Mouse (Mus musculus) midbrain, embryonic 12.5 days (tissue): ENCODE results near the gene Tceal9. TPM values are rescaled to one million over a fixed set of nuclear protein-coding genes. Genes with fewer than 3 reads are reported as not detected.
"Not testable (repeated sequence)": the region's sequence is repeated elsewhere in the genome, so short reads cannot be mapped to it uniquely, and the experiment has no call there.

Source experiments
- ATAC-seq: fragments of 200-750 bp; cut with Nextera tagmentation; 2 replicates; pipeline ENCODE4 v1.8.0; 2017; ENCODE audit warnings: low read depth, moderate TSS enrichment, moderate library complexity; ENCODE audit not compliant: low FRiP score
- H3K27ac ChIP-seq: fragments of 300-500 bp; sonication (generic); replicated peaks from 2 replicates; pipeline ENCODE4 v1.5.1; 2016; ENCODE audit warnings: mild to moderate bottlenecking
- H3K27me3 ChIP-seq: fragments of 300-500 bp; sonication (generic); 2 replicates; pipeline ENCODE4 v1.6.1; 2016; ENCODE audit warnings: mild to moderate bottlenecking
- H3K36me3 ChIP-seq: fragments of 300-500 bp; sonication (generic); 2 replicates; pipeline ENCODE4 v1.6.1; 2016
- H3K4me1 ChIP-seq: fragments of 300-500 bp; sonication (generic); 2 replicates; pipeline ENCODE4 v1.6.1; 2016
- H3K4me2 ChIP-seq: fragments of 300-500 bp; sonication (generic); replicated peaks from 2 replicates; pipeline ENCODE4 v1.6.1; 2016; ENCODE audit warnings: mild to moderate bottlenecking, moderate library complexity
- H3K4me3 ChIP-seq: fragments of 300-500 bp; sonication (generic); 2 replicates; pipeline ENCODE4 v1.5.1; 2016; ENCODE audit warnings: mild to moderate bottlenecking
- H3K9ac ChIP-seq: fragments of 300-500 bp; sonication (generic); replicated peaks from 2 replicates; pipeline ENCODE4 v1.6.1; 2016; ENCODE audit warnings: mild to moderate bottlenecking, moderate library complexity
- H3K9me3 ChIP-seq: fragments of 300-500 bp; sonication (generic); 2 replicates; pipeline ENCODE4 v1.6.1; 2016; ENCODE audit warnings: mild to moderate bottlenecking
- WGBS: fragments of 180-500 bp; shearing (Covaris S2); methylation state at CpG from one replicate; pipeline ENCODE4 v1.1.7; 2016; 5-methylcytosine and 5-hydroxymethylcytosine counted together
- polyA plus RNA-seq: library from polyadenylated mRNA; unstranded; fragments of >200 nt; fragmentation: Nextera tagmentation; extraction: Ambion mirVana; gene quantifications from 2 replicates; pipeline ENCODE4 v1.2.1, GENCODE M21; 2016

Gene Tceal9
- polyA plus RNA-seq, 1 experiment from 2014 or later: 394 TPM

DNA sequence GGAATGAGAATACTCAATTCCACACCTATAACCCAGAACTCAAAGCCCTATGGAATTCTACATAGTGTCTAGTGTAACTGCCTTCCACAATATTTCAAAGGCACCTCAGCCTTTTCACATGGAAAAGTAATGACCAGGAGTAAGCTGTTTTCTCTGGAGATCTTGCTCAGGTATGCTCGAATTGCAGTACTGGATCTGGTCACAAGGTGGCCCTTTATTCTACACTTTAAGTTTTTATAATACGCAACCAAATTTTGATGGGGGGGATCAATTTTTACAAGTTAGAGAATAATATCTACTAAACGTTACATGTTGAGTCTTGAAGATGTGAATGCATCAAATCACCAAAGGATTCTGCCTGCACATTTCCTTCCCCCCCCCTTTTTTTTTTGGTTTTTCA, 6.8 kb upstream of the Tceal9 start:
- no peaks in the 10 kb centered on the region for H3K4me1 ChIP-seq
- H3K4me3 ChIP-seq: no peak overlapping the region
- H3K27me3 ChIP-seq: no peaks in the 10 kb centered on the region
- no peak overlapping the region for H3K9ac ChIP-seq
- no peaks in the 10 kb centered on the region for H3K36me3 ChIP-seq
- ATAC-seq: no peak
- H3K4me2 ChIP-seq: no peak overlapping the region
- 55% methylated on average over 3 of the region's 3 CpGs for WGBS
- no peaks in the 10 kb centered on the region for H3K9me3 ChIP-seq
- no peak overlapping the region for H3K27ac ChIP-seq

DNA sequence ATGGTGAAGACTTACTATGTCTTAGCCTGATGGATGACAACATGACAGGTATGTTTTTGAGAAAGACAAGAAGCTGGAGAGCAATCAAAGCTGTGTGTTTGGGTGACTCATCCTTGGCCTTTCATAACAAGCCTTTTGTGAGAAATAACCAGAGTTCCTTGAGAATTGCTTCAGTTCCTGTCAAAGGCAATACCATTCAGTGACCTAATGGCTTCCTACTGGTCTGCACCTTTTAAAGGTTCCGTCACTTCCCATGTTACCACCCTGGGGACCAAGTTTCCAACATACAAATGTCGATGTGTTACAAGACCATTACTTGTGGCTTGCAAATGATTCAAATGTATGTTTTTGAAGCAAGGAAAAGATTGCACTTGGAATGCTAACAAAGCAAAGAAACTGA, 1.7 kb upstream of the Tceal9 start:
- no peaks in the 10 kb centered on the region for H3K36me3 ChIP-seq
- no peak overlapping the region for H3K4me3 ChIP-seq
- ATAC-seq: no peak
- H3K27me3 ChIP-seq: no peaks in the 10 kb centered on the region
- H3K4me1 ChIP-seq: no peaks in the 10 kb centered on the region
- no peak overlapping the region for H3K27ac ChIP-seq
- H3K9me3 ChIP-seq: no peaks in the 10 kb centered on the region
- no peak overlapping the region for H3K9ac ChIP-seq
- H3K4me2 ChIP-seq: no peak overlapping the region
- WGBS: 81% methylated on average over 2 of the region's 2 CpGs

DNA sequence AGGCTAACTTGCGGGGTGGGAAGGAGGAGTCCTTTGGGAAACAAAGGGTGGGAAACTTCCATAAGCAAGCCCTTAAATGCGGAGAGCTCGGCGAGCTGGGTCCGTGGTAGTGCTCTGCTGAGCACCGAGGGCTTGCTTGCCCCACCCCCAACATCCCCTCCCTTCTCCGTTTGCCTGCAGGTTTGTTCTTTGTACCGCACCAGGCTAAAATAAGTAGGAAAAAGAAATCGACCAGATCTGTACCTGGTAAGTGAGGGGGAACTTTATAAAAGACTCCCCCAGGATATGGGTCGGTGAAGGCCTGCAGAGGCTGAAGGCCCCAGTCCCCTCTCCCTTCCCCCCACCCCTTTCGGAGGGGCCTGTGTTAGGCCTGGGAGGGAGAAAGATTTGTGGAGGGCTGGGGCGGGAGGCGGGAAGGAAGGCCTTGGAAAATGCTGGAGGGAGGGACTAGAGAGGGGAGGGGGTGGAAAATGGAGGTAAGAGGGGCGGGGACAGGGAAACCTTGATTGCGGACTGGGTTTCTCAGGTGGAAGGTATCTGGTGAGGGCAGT, 717 bp downstream of the Tceal9 start:
- no peaks in the 10 kb centered on the region for H3K4me1 ChIP-seq
- ATAC-seq: peak; percentile 72
- peak overlapping the region; percentile 57 for H3K27ac ChIP-seq
- H3K4me3 ChIP-seq: peak overlapping the region; percentile 56
- peak overlapping the region; percentile 69 for H3K9ac ChIP-seq
- H3K36me3 ChIP-seq: no peaks in the 10 kb centered on the region
- 26% methylated on average over 13 of the region's 15 CpGs for WGBS
- no peaks in the 10 kb centered on the region for H3K27me3 ChIP-seq
- no peaks in the 10 kb centered on the region for H3K9me3 ChIP-seq
- peak overlapping the region; percentile 55 for H3K4me2 ChIP-seq

DNA sequence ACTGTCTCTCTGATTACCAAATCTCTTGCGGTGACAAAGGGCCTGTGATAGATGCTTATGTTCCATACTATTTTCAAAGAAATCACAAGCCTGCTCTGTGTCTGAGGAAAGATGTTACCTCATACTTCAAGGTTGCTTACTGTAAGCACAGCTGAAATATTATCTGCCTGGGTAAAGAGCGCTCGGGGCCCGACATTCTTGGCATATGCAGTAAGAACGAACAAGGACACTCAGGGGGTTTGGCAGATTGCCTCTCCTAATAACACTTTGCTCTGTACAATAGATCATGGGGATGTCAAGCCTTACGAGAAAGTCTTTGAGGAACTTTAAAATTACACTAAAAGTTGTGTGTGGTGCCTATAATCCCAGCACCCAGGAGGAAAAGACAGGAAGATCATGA, 3.9 kb downstream of the Tceal9 start:
- no peaks in the 10 kb centered on the region for H3K36me3 ChIP-seq
- H3K27ac ChIP-seq: no peak overlapping the region
- H3K9ac ChIP-seq: no peak overlapping the region
- H3K4me3 ChIP-seq: no peak overlapping the region
- H3K4me1 ChIP-seq: no peaks in the 10 kb centered on the region
- WGBS: 88% methylated on average over 6 of the region's 6 CpGs
- no peak overlapping the region for H3K4me2 ChIP-seq
- no peaks in the 10 kb centered on the region for H3K9me3 ChIP-seq
- no peak for ATAC-seq
- no peaks in the 10 kb centered on the region for H3K27me3 ChIP-seq

DNA sequence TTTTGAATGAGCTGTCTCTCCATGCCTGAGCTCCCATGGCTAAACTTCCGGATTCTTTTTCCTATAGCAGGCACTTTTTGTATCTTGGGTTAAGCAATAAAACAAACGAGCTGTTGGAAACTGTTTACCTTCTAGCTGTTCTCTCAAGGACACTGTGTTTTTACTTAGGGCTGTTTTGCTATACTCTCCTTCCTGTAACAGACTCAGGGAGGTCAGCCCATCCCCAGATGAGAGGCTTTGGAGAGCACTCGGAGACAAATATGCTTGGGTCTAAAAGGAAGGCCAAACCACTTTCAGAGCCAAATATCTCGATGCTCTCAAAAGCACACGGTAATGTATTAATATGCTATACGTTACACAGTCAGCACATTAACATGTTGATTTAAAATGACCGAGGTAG, 4.8 kb downstream of the Tceal9 start:
- Histone ChIP-seq H3K4me1 (no peaks in the 10 kb centered on the region), H3K9me3 (no peaks in the 10 kb centered on the region), H3K27me3 (no peaks in the 10 kb centered on the region), H3K36me3 (no peaks in the 10 kb centered on the region), H3K4me2 (no peak overlapping the region), H3K27ac (no peak overlapping the region), H3K4me3 (no peak overlapping the region), H3K9ac (no peak overlapping the region)
- ATAC-seq: no peak
- 84% methylated on average over 7 of the region's 7 CpGs for WGBS

DNA sequence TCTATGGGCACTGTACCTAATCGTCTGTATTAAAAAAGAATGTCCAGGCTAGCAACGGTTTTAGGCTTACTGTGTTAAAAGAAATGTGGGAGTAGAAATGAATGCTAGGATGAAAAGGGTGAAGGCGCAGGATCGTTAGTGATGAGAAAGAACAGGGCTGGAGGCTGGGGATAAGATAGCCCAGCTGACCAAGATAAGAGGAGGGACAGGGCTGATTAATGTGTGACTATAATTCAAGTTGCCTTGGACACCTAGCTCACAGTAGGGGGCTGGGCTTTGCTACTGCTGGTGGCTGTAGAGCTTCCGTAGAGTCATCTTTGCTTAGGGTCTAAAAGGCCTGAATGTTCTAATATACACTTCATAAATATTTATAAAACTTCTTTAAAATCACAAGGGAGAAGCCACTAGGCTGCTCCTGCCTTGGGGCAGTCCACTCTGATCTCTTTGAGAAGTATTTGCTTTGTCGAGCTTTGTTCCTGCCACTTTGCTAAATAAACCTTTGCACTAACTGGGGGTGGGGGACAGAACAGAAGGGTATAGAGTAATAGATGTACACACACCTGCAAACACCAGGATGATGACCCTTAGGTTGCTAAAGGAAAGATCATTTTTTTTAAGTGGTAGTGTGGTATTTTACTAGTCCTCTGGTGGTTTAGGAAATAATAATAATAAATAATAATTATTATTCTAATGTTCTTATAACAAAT, 7.3 kb downstream of the Tceal9 start:
- WGBS: 65% methylated on average over 6 of the region's 6 CpGs
- H3K36me3 ChIP-seq: no peaks in the 10 kb centered on the region
- no peaks in the 10 kb centered on the region for H3K9me3 ChIP-seq
- no peak for ATAC-seq
- H3K4me2 ChIP-seq: no peak overlapping the region
- H3K9ac ChIP-seq: no peak overlapping the region
- H3K4me3 ChIP-seq: no peak overlapping the region
- no peak overlapping the region for H3K27ac ChIP-seq
- no peaks in the 10 kb centered on the region for H3K27me3 ChIP-seq
- no peaks in the 10 kb centered on the region for H3K4me1 ChIP-seq

DNA sequence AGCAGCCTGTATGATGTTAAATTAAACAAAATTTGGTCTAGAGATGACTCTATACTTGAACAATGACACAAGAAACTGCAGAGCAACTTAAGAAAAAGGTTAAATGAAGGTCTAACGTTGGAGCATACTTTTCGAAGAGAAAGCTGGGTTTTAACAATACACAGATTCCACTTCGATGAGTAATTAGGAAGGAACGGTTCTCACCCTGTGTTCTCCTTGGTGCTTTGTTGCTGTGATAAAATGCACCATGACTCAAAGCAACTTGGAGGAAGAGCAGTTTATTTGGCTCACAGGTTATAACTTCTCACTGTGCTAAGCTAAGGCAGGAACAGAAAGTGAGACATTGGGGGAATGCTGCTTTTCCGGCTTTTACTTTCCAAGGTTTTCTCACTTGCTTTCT, 22.8 kb downstream of the Tceal9 start:
- H3K27ac ChIP-seq: no peak overlapping the region
- WGBS: 81% methylated on average over 5 of the region's 5 CpGs
- peaks cover 12% of the 10 kb centered on the region for H3K4me1 ChIP-seq
- no peak overlapping the region for H3K4me3 ChIP-seq
- no peaks in the 10 kb centered on the region for H3K9me3 ChIP-seq
- no peaks in the 10 kb centered on the region for H3K27me3 ChIP-seq
- no peak overlapping the region for H3K4me2 ChIP-seq
- H3K9ac ChIP-seq: no peak overlapping the region
- H3K36me3 ChIP-seq: no peaks in the 10 kb centered on the region
- ATAC-seq: no peak

DNA sequence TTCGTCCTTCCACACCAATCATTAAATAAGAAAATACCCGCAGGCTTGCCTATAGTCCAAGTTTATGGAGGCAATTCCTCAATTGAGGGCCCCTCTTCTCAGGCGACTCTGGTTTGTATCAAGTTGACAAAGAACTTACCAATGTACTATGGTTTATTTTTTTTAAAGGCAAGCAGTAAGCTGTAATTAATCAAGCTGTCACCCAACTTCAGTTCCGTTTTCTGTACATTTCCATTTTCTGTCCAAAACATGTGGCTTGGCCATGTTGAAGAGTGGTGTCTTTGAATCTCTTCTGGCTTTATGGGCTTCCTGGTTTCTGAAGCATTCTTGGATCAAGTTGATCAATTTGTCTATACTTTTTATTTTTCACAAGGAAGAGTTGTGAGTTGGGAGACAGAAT, 23.3 kb downstream of the Tceal9 start:
- Histone ChIP-seq H3K27ac (no peak overlapping the region), H3K36me3 (no peaks in the 10 kb centered on the region), H3K9me3 (no peaks in the 10 kb centered on the region), H3K4me3 (no peak overlapping the region), H3K27me3 (no peaks in the 10 kb centered on the region), H3K9ac (no peak overlapping the region), H3K4me1 (peaks cover 12% of the 10 kb centered on the region), H3K4me2 (no peak overlapping the region)
- 84% methylated on average over 4 of the region's 4 CpGs for WGBS
- ATAC-seq: no peak

DNA sequence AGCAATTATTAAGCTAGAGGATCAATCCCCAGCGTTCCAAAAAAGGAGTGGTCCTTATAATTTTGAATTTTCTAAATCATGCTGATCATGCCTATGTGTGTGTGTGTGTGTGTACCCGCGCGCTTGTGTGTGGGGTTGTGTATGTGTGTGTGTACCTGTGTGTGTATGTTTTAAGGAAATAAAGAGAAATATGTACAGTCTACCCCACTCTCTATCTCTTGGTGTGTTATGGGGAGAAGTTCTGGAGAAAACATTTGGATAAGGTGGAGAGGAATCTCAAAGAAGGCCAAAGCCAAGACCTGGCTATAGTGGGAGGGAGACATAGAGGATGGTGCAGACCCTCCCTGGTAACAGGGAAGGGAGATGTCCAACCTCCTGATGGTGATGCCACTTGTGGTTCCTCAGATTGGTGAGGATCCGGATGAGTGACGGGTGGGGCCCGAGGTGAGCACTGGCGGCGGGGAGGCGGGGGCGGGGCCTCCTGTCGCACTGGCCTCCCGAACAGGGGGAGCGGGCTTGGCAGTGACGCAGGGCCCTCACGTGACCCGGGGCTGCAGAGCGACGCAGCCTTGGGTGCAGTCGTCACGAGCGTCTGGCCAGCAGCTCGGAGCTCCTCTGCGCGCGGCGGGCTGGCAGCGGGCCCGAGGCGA, 25.0 kb downstream of the Tceal9 start, which contains the start of gene Bex3:
Bex3 (plus strand) TSS at position 511 of the 650 bp plus-strand sequence.
- not testable (repeated sequence) for H3K9me3 ChIP-seq, H3K36me3 ChIP-seq, H3K27me3 ChIP-seq
- H3K9ac ChIP-seq: peak within 1 kb of the TSS; percentile 60
- peaks cover 12% of the 10 kb centered on the region for H3K4me1 ChIP-seq
- peak; percentile 97 for ATAC-seq
- H3K4me2 ChIP-seq: peak within 1 kb of the TSS; percentile 51
- WGBS: 80% methylated on average over 4 of the region's 30 CpGs
- peak within 1 kb of the TSS; percentile 67 for H3K27ac ChIP-seq
- peak within 1 kb of the TSS; percentile 47 for H3K4me3 ChIP-seq

DNA sequence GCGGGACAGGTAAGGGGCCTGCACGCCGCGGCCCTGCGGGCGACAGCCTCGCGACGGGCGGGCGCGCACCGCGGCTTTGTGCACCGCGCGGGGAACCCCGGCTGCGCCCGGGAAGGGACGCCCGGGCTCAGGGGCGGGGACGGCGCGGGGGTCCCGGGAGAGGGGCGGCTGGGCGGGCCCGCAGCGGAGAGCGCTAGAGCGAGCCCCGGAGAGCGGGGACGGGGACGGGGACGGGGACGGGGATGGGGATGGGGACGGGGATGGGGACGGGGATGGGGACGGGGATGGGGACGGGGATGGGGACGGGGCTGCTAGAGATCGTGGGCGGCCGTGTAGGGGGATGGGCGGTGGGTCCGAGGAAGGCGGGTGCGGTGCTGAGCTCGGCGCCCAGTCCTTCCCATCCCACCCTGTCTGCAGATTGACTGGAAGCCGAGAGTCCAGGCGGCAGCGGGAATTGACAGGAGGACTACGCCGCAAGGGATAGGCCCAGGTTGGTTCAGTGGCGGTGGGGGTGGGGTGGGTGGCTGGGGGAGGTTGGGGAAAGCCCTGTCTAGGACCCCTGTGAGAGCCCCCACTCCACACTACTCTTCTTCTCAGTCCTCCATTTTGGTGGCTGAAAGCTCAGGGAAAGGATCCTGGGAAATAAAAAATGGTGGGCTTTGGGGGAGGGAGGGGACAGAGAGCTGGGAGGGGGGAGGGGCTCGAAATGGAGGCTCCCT, 25.7 kb downstream of the Tceal9 start:
- 38% methylated on average over 9 of the region's 60 CpGs for WGBS
- ATAC-seq: peak; percentile 67
- peak overlapping the region; percentile 47 for H3K4me3 ChIP-seq
- not testable (repeated sequence) for H3K27me3 ChIP-seq, H3K36me3 ChIP-seq, H3K9me3 ChIP-seq
- H3K4me1 ChIP-seq: peaks cover 12% of the 10 kb centered on the region
- H3K9ac ChIP-seq: peak overlapping the region; percentile 60
- H3K4me2 ChIP-seq: peak overlapping the region; percentile 51
- H3K27ac ChIP-seq: peak overlapping the region; percentile 67

DNA sequence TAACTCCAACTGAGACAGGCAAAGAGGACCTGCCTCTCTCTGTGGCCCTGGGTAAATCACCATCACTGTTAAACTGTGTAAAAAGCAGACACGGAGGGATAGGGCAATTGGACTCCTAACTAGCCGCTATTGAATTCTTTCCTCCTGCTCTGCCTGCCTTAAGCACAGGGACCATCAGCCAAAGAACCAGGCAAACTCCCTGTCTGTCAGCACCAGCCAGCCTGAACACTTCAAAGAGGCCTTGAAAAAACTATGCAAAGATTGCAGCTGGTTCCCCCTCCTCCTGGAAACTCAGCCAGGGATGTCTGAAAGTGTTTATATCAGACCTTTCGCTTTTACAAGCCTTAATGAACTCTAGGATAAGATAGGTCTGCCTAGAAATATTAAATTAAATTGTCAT, 29.7 kb downstream of the Tceal9 start:
- no peaks in the 10 kb centered on the region for H3K36me3 ChIP-seq
- H3K9me3 ChIP-seq: no peaks in the 10 kb centered on the region
- H3K9ac ChIP-seq: no peak overlapping the region
- H3K4me3 ChIP-seq: no peak overlapping the region
- H3K27me3 ChIP-seq: peaks cover 4% of the 10 kb centered on the region; the same call in 1 of the 2 replicates
- peaks cover 12% of the 10 kb centered on the region for H3K4me1 ChIP-seq
- 23% methylated on average over 3 of the region's 3 CpGs for WGBS
- no peak overlapping the region for H3K4me2 ChIP-seq
- ATAC-seq: no peak
- no peak overlapping the region for H3K27ac ChIP-seq

DNA sequence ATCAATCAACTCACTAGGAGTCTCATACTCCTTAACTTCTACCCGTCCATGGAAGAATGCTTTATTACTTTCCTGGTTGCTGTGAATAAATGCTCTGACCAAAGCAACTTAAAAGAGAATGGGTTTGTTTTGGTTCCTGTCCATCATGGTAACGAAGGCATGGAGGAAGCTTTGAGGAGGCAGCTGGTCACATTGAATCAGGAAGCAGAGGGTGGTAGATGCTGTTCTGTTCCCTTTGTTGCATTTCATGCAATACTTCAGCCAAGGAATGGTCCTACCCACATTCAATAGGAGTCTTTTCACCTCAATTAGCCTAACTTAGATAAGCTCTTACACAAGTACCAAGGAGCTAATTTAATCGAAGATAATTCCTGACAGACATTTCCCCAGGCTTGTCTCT, 30.5 kb downstream of the Tceal9 start:
- 39% methylated on average over 3 of the region's 3 CpGs for WGBS
- H3K27ac ChIP-seq: no peak overlapping the region
- H3K4me3 ChIP-seq: no peak overlapping the region
- H3K4me1 ChIP-seq: peaks cover 12% of the 10 kb centered on the region
- H3K36me3 ChIP-seq: no peaks in the 10 kb centered on the region
- H3K27me3 ChIP-seq: peaks cover 4% of the 10 kb centered on the region; the same call in 1 of the 2 replicates
- H3K9me3 ChIP-seq: no peaks in the 10 kb centered on the region
- ATAC-seq: no peak
- no peak overlapping the region for H3K4me2 ChIP-seq
- H3K9ac ChIP-seq: no peak overlapping the region
